Mouse (Mus musculus): ENCODE measurements around the gene Mgat5b.
A peak's percentile ranks its signal among the peaks of the same experiment; 100 is the strongest.
"Not testable (repeated sequence)": the region's sequence is repeated elsewhere in the genome, so short reads cannot be mapped to it uniquely, and the experiment has no call there.

The Mgat5b gene

DNA sequence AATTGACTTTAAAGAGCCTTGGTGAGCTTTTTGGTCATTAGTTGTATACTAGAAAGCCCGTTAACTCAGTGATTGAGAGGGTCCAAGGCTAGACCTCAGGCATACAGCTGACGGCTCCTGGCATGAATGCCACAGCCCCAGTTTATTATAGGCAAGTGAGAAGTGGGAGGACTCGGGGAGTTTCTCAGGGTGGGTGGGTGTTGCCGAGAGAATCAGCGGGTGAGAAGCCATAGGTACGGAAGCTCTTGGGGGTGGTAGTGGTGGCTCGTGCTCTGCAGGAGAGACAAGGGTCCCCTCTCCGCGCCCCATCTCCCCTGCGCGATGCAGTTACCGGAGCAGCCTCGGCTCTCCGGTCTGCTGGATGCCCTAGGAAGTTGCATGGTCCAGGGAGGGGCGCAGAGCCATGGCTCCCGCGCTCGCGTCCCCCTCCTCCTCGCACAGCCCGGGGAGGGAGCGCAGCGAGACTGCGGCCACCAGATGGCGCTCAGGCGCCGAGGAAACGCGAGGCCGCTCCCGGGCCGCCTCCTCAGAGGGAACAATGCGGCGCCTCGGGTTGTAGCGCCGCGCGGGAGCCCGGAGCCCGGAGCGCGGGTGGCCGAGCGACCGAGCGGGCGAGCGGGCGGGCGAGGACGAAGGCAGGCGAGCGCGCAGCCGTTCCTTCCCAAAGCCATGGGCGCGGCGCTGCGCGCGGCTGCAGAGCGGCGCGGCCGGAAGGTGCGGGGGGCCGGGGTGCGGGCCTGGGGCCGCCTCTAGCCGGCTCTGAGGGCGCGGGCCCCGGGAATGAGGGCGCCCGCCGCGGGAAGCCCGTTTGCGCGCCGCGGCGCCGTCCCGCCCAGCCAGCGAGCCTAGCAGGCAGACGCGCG, at the start of gene Mgat5b:
TSS of gene Mgat5b (plus strand) at position 541 of the 863 bp plus-strand sequence.
- DNase-seq (ENCODE audit: low read depth, low spot score) = peak; percentile 65

- DNase-seq (ENCODE audit: low read depth, low spot score) = no peak
Measured at GRCm38 (mm10) chr11:116869223-116869622, 49.4 kb upstream of the Mgat5b start.

- DNase-seq (ENCODE audit: low read depth, low spot score) = no peak
Measured at GRCm38 (mm10) chr11:116869641-116870040, 49.0 kb upstream of the Mgat5b start.

GRCm38 (mm10) chr11:116871538-116871937, 47.1 kb upstream of the Mgat5b start:
- DNase-seq (ENCODE audit: low read depth, low spot score) = no peak

DNA sequence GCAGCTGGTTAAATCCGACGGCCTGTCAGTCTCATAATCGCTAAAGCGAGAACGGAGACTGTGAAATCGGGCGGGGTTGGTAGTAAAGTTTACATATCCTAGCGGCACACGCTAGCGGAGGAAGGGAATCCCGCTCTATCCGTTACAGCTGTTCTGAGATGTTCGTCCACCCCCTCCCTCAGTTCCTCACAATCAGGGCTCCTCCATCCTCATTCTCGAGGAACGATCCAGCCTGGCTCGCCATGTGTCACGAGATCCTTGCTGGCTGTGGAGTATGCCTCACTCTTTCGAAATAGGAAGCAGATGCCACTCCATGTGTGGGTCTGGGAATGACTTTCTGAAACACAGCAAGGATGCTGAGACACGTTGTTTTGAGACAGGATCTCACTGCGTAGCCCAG, 44.7 kb upstream of the Mgat5b start:
- DNase-seq (ENCODE audit: low read depth, low spot score) = no peak

- no peak for DNase-seq (ENCODE audit: low read depth, low spot score)
Measured at GRCm38 (mm10) chr11:116878454-116878853, 40.2 kb upstream of the Mgat5b start.

DNA sequence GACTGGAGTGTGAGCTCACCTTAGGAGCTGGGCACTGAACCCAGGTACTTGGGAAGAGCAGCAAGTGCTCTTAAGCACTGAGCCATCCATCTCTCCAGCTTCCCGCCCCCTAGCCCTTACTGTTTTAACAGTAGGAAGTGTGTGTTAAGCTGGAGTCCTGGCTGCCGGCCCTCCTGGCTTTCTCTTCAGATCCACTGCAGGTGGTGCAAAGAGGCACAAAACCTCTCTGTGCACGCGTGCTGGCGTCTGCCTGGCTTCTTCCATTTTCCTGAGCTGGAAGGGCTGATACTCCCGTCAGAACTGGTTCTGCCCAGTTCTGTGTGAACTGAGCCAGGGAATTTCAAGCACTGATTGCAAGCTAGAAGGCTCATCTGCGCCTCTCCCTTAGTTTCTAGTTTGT, 37.8 kb upstream of the Mgat5b start:
- no peak for DNase-seq (ENCODE audit: low read depth, low spot score)

DNA sequence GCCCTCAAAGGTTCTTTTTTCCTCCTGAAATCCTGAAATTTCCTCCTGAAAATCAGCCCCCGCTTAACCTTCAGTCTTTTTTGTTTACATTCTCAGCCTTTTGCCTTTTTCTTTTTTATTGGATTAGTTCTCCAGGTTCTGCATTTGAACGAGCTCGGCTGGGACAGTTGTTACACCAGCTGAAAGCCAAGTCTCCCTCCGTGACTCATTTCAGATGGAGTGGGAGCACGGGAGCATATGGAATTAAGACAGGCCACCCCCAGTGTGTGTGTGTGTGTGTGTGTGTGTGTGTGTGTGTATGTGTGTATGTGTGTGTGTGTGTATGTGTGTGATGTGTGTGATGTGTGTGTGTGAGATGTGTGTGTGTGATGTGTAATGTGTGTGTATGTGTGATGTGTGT, 37.2 kb upstream of the Mgat5b start:
- no peak for DNase-seq (ENCODE audit: low read depth, low spot score)

- no peak for DNase-seq (ENCODE audit: low read depth, low spot score)
Measured at GRCm38 (mm10) chr11:116882446-116882845, 36.2 kb upstream of the Mgat5b start.

GRCm38 (mm10) chr11:116884061-116884460, 34.6 kb upstream of the Mgat5b start:
- DNase-seq (ENCODE audit: low read depth, low spot score) = no peak

DNA sequence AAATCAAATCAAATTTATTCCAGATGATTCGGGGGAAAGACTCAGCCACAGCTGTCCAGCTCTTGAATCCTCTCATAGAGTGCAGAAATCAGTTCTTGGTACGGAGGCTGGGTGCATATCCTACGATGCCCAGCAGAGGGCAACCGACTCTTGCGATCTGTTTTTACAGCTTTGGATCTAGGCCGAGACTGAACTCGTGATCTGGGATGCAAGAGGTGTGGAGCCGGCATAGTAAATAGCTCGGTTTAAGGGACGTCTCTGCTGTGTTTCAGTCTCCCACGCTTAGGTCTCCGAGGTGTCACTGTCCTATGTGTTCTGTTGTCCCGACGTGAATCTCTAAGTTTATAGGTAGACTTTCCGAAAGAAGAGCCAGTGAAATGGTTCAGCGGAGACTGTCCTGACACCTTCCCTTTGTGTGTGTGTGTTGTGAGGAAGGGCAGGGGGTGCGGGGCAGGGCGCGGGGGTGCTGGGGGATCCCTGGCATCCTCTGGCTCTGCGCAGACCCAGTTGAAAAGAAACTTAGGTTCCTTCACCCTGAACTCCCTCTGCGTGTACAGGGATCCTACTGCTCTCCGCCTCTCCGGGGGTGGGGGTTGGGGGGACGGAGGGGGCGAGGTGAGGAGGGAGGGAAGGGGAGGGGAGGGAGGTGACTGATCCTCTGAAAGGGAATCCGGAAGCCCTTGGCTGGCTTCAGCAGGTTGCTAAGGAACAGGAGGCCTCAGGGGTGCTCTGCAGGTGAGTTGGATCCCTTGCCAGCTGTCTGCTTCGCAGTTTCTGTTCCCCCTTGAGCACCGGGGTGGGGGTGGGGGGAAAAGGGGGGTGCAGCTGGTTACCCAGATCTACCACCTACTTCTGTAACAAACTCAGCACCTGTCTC, 33.1 kb upstream of the Mgat5b start:
- DNase-seq (ENCODE audit: low read depth, low spot score) = peak; percentile 75

GRCm38 (mm10) chr11:116887136-116887535, 31.5 kb upstream of the Mgat5b start:
- no peak for DNase-seq (ENCODE audit: low read depth, low spot score)

DNA sequence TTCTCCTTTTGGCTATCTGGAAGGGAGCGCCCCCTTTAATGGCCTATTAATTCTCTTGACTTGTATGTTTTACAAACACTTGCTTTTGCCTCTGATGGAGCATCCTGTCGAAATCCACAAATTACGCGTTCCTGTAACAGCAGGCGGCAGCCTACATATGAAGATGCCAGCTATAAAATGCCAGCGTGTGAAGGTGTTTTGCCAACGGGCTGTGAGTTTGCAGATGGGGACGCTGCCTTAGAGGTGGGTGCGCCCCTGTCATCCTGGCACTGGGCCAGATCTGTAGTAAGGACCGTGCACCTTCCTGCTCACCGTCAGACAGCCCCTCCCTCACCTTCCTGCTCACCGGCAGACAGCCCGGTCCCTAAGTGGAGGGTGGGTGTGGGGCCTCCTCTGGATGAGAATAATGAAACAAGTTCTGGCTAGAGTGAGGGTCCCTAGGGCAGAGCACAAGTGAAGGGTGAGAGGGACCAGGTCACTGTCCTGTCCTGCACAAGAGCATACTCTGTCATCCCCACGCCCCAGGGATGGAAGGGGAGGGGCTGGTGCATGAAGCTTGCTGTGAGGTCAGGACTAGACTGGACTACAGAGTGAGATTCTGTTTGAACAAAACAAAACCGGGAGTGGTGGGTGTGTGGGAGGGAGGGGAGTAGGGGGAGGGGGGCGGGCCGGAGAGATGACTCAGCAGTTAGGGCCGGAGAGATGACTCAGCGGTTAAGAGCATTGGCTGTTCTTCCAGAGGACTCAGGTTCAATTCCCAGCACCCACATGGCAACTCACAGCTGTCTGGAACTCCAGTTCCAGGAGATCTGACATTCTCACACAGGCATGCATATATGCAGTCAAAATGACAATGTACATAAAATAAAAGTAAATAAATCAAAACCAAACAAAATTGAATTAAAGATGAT, 24.9 kb upstream of the Mgat5b start:
- DNase-seq (ENCODE audit: low read depth, low spot score) = no peak

GRCm38 (mm10) chr11:116895402-116895801, 23.3 kb upstream of the Mgat5b start:
- no peak for DNase-seq (ENCODE audit: low read depth, low spot score)

- DNase-seq (ENCODE audit: low read depth, low spot score) = no peak
Measured at GRCm38 (mm10) chr11:116899247-116899646, 19.4 kb upstream of the Mgat5b start.

DNA sequence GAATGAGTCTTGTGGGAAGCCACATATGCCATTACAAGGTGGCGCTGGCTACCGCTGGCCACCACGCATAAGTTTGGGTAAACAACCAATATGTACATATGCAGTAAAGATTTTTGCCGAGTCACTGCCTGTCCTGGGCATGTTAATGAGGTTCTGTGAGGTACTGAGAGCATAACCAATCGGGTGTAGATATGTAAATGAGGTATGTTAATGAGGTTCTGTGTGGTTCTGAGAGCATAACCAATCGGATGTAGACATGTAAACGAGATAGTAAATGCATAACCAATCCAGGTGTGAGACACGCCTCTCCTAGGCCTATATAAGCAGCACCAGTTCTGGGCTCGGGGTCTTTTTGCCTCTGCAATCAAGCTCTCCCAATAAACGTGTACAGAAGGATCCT, 16.1 kb upstream of the Mgat5b start:
- not testable (repeated sequence) for DNase-seq (ENCODE audit: low read depth, low spot score)

- DNase-seq (ENCODE audit: low read depth, low spot score) = no peak
Measured at GRCm38 (mm10) chr11:116905741-116906456, 12.8 kb upstream of the Mgat5b start.

DNA sequence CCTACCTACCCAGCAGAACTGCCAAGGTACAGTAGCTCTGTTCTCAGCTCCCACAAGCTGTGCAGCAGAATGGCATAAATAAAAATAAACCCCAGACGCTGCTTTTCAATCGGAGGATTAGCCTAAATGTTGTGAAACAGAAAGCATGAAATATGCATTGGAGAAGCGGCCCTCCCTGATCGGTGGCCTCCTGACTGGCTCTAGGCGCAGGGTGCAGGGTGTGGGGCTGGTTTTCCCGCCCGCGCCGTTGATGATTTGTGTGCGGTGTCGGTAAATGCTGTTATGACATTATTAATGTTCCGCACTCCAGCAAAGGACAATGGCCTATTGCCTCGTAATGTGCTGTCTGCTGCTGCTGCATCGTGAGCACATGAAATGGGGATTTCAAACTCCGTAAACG, 5.1 kb upstream of the Mgat5b start:
- DNase-seq (ENCODE audit: low read depth, low spot score) = no peak

- no peak for DNase-seq (ENCODE audit: low read depth, low spot score)
Measured at GRCm38 (mm10) chr11:116914267-116914885, 4.3 kb upstream of the Mgat5b start.

DNA sequence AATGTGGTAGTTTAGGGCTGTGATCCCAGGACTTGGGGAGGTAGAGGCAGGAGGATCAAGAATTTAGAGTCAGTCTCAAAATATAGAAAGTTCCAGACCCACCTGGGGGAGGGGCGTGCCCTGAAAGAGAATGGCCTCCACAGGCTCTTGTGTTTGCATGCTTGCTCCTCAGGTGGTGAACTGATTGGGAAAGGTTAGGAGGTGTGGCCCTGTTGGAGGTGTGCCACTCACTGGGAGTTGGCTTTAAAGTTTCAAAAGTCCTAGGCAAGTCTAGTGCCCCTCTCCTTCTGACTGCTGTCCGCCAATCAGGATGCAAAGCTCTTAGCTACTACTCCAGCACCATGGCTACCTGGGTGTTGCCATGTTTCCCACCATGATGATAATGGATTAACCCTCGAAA, 3.4 kb upstream of the Mgat5b start:
- no peak for DNase-seq (ENCODE audit: low read depth, low spot score)

All from retina, adult 2 months (tissue).